Mouse (Mus musculus): Measurements from ENCODE around the gene Ppp1r26.
"Not testable (repeated sequence)": the region's sequence is repeated elsewhere in the genome, so short reads cannot be mapped to it uniquely, and the experiment has no call there.

Gene Ppp1r26

GRCm38 (mm10) chr2:28445082-28445481, 1.5 kb upstream of the Ppp1r26 start:
- DNase-seq (ENCODE audit: low read depth, low spot score) = no peak

- no peak for DNase-seq (ENCODE audit: low read depth, low spot score)
These were observed 452 bp upstream of the Ppp1r26 start for GRCm38 (mm10) chr2:28446181-28446514.

- DNase-seq (ENCODE audit: low read depth, low spot score) = no peak
These were observed 693 bp downstream of the Ppp1r26 start for GRCm38 (mm10) chr2:28447315-28447670.

- DNase-seq (ENCODE audit: low read depth, low spot score) = no peak
These were observed 5.1 kb downstream of the Ppp1r26 start for GRCm38 (mm10) chr2:28451663-28452062.

GRCm38 (mm10) chr2:28453539-28453938, 6.9 kb downstream of the Ppp1r26 start:
- DNase-seq (ENCODE audit: low read depth, low spot score) = no peak

- DNase-seq (ENCODE audit: low read depth, low spot score) = no peak
These were observed 10.0 kb downstream of the Ppp1r26 start for GRCm38 (mm10) chr2:28456616-28457015.

- peak; percentile 88 for DNase-seq (ENCODE audit: low read depth, low spot score)
These were observed 17.3 kb downstream of the Ppp1r26 start for GRCm38 (mm10) chr2:28463919-28464318.

GRCm38 (mm10) chr2:28464919-28465318, 18.3 kb downstream of the Ppp1r26 start:
- DNase-seq (ENCODE audit: low read depth, low spot score) = no peak

GRCm38 (mm10) chr2:28465836-28466518, 19.4 kb downstream of the Ppp1r26 start, which contains the start of gene 1700007K13Rik:
TSS of gene 1700007K13Rik (minus strand) at chr2:28466332.
- peak; percentile 96 for DNase-seq (ENCODE audit: low read depth, low spot score)

GRCm38 (mm10) chr2:28467860-28468485, 21.4 kb downstream of the Ppp1r26 start, which contains the start of gene Mrps2:
TSS of gene Mrps2 (plus strand) at chr2:28468066.
- peak; percentile 90 for DNase-seq (ENCODE audit: low read depth, low spot score)

- no peak for DNase-seq (ENCODE audit: low read depth, low spot score)
These were observed 22.1 kb downstream of the Ppp1r26 start for GRCm38 (mm10) chr2:28468486-28469225.

- DNase-seq (ENCODE audit: low read depth, low spot score) = no peak
These were observed 22.9 kb downstream of the Ppp1r26 start for GRCm38 (mm10) chr2:28469461-28469860.

GRCm38 (mm10) chr2:28470591-28470990, 24.0 kb downstream of the Ppp1r26 start:
- peak; percentile 72 for DNase-seq (ENCODE audit: low read depth, low spot score)

GRCm38 (mm10) chr2:28472011-28472410, 25.4 kb downstream of the Ppp1r26 start:
- not testable (repeated sequence) for DNase-seq (ENCODE audit: low read depth, low spot score)

- not testable (repeated sequence) for DNase-seq (ENCODE audit: low read depth, low spot score)
These were observed 31.4 kb downstream of the Ppp1r26 start for GRCm38 (mm10) chr2:28477993-28478392.

- peak; percentile 65 for DNase-seq (ENCODE audit: low read depth, low spot score)
These were observed 32.9 kb downstream of the Ppp1r26 start for GRCm38 (mm10) chr2:28479208-28480204.

GRCm38 (mm10) chr2:28483861-28484260, 37.3 kb downstream of the Ppp1r26 start:
- DNase-seq (ENCODE audit: low read depth, low spot score) = no peak

- no peak for DNase-seq (ENCODE audit: low read depth, low spot score)
These were observed 47.9 kb downstream of the Ppp1r26 start for GRCm38 (mm10) chr2:28494521-28494920.

- no peak for DNase-seq (ENCODE audit: low read depth, low spot score)
These were observed 48.7 kb downstream of the Ppp1r26 start for GRCm38 (mm10) chr2:28495207-28495756.

- no peak for DNase-seq (ENCODE audit: low read depth, low spot score)
These were observed 49.4 kb downstream of the Ppp1r26 start for GRCm38 (mm10) chr2:28495801-28496595.
